Comparison of ENCODE assay signal across 39 mouse cellular contexts in genomic region chr16:91353638-91354037, GRCm38 (mm10). TPM values are rescaled to one million over a fixed set of nuclear protein-coding genes. Genes with fewer than 3 reads are reported as not detected.
DNase-seq lines count a peak whose midpoint lies in the region; ATAC-seq and TF ChIP-seq lines count a peak whose summit lies in the region.
"Had no signal": no experiment of that assay in that cellular context is flagged by ENCODE, and none has a peak within 500 bp of the region (broad histone marks: within the 10 kb centered on the region; RNA-seq: fewer than 3 reads in every experiment).

No protein-coding gene starts in this region.

- peaks cover 63% of the 10 kb centered on the region for H3K4me1 ChIP-seq in erythroblast, embryonic 14.5 days (ENCODE audit: control insufficient read depth)
- H3K4me1 ChIP-seq in spleen, adult 2 months (ENCODE audit: control insufficient read depth, insufficient read depth, insufficient read length), result peaks cover 11% of the 10 kb centered on the region; the same call in 1 of the 2 replicates
- peaks cover 26 to 41% of the 10 kb centered on the region in 2 experiments for H3K4me1 ChIP-seq in liver, embryonic 14.5 days (replicated peaks; ENCODE audit: control insufficient read depth in 2 of 2, insufficient read depth in 2 of 2, low read length in 1 of 2)
- H3K4me1 ChIP-seq: neural tube, embryonic 12.5 days had no signal

- peak overlapping the region; percentile 54 for H3K4me3 ChIP-seq in erythroblast, embryonic 14.5 days (replicated peaks)
- no peak overlapping the region for H3K4me3 ChIP-seq in spleen, adult 2 months (ENCODE audit: extremely low read depth, insufficient read depth, insufficient read length)
- H3K4me3 ChIP-seq in liver, embryonic 14.5 days (ENCODE audit: insufficient read depth in 1 of 2, low read depth in 2 of 2, low read length in 2 of 2), result no peak overlapping the region
- H3K4me3 ChIP-seq: embryonic facial prominence, embryonic 13.5 days; forebrain, embryonic 12.5 days; heart, embryonic 13.5 days; midbrain, embryonic 12.5 days; myocyte; neural tube, embryonic 12.5 days had no signal

- no peak for DNase-seq in spleen, adult 2 months (ENCODE audit: low read depth in 1 of 2, low spot score in 2 of 2)
- DNase-seq in spleen, postnatal 36 days (ENCODE audit: low spot score in 2 of 2), result no peak
- no peak for DNase-seq in liver, embryonic 14.5 days (ENCODE audit: low read depth in 3 of 3, low spot score in 3 of 3)
- DNase-seq in gastrocnemius, adult 8-10 months (ENCODE audit: low spot score in 2 of 2), result no peak
- no peak for DNase-seq in retina, embryonic 14.5 days (ENCODE audit: low spot score)
- no peak for DNase-seq in layer of hippocampus, adult 18-20 months (ENCODE audit: low spot score in 2 of 2)
- DNase-seq: adrenal gland, postnatal 14 days; cerebellum, adult 18-20 months; cerebellum, postnatal 10 days; forebrain, postnatal 0 days; gastrocnemius, postnatal 14 days; heart, postnatal 14 days; kidney, adult 2 months; kidney, postnatal 4 days; layer of hippocampus, postnatal 36 days; left cerebral cortex, postnatal 4 days; lung, embryonic 14.5 days; lung, postnatal 14 days; thymus, adult 2 months; thymus, postnatal 36 days had no signal

- 56% methylated on average over 5 of the region's 5 CpGs for WGBS in spleen, adult 2 months
- WGBS in liver, embryonic 14.5 days (ENCODE audit: insufficient replicate concordance), result 63% methylated on average over 5 of the region's 5 CpGs

- peak overlapping the region; percentile 75 for H3K4me2 ChIP-seq in liver, embryonic 14.5 days (ENCODE audit: low read depth)
- H3K4me2 ChIP-seq: embryonic facial prominence, embryonic 13.5 days; forebrain, embryonic 12.5 days; lung, embryonic 14.5 days; midbrain, embryonic 12.5 days; neural tube, embryonic 12.5 days had no signal

- H3K9ac ChIP-seq in liver, embryonic 14.5 days (replicated peaks), result peak overlapping the region; percentile 71
- H3K9ac ChIP-seq: embryonic facial prominence, embryonic 13.5 days; forebrain, embryonic 12.5 days; forebrain, postnatal 0 days; heart, embryonic 13.5 days; lung, embryonic 14.5 days; midbrain, embryonic 12.5 days; neural tube, embryonic 12.5 days had no signal

- peaks cover 3% of the 10 kb centered on the region for H3K27me3 ChIP-seq in erythroblast, embryonic 14.5 days (ENCODE audit: control insufficient read depth)
- H3K27me3 ChIP-seq in spleen, adult 2 months (ENCODE audit: control insufficient read depth, insufficient read depth, low read length), result no peaks in the 10 kb centered on the region
- no peaks in the 10 kb centered on the region for H3K27me3 ChIP-seq in liver, embryonic 14.5 days (ENCODE audit: control insufficient read depth, insufficient read depth, low read length)

- no peaks in the 10 kb centered on the region for H3K9me3 ChIP-seq in erythroblast, embryonic 14.5 days (ENCODE audit: control insufficient read depth, low read length)
- H3K9me3 ChIP-seq in liver, embryonic 14.5 days (ENCODE audit: control insufficient read depth, low read length), result no peaks in the 10 kb centered on the region
- H3K9me3 ChIP-seq: embryonic facial prominence, embryonic 13.5 days; forebrain, embryonic 12.5 days; G1E; heart, embryonic 13.5 days; midbrain, embryonic 12.5 days; neural tube, embryonic 12.5 days had no signal

- no peak for TF ChIP-seq CTCF in spleen, adult 2 months (IDR thresholded peaks at IDR 0.05; ENCODE audit: extremely low read depth, insufficient read depth, insufficient read length, insufficient replicate concordance)
- TF ChIP-seq CTCF in liver, embryonic 14.5 days (IDR thresholded peaks at IDR 0.05; ENCODE audit: low read depth), result no peak

- H3K36me3 ChIP-seq in erythroblast, embryonic 14.5 days (ENCODE audit: control insufficient read depth), result peaks cover 4% of the 10 kb centered on the region
- no peaks in the 10 kb centered on the region for H3K36me3 ChIP-seq in spleen, adult 2 months (ENCODE audit: control insufficient read depth, insufficient read depth, low read length)
- no peaks in the 10 kb centered on the region for H3K36me3 ChIP-seq in liver, embryonic 14.5 days (replicated peaks; ENCODE audit: control insufficient read depth, insufficient read depth, low read depth)
- H3K36me3 ChIP-seq: embryonic facial prominence, embryonic 13.5 days; forebrain, embryonic 12.5 days; G1E; heart, embryonic 13.5 days; midbrain, embryonic 12.5 days; neural tube, embryonic 12.5 days had no signal

- ATAC-seq in erythroblast, adult 5-6 weeks (replicated peaks; ENCODE audit: low FRiP score, poor library complexity, severe bottlenecking), result no peak
- ATAC-seq in liver, embryonic 14.5 days (ENCODE audit: insufficient read depth), result no peak
- ATAC-seq: forebrain, postnatal 0 days; hindbrain, embryonic 16.5 days had no signal

- no peak for TF ChIP-seq EP300 in liver, embryonic 14.5 days (IDR thresholded peaks at IDR 0.05; ENCODE audit: low read depth)

- no peak for TF ChIP-seq POLR2A in spleen, adult 2 months (IDR thresholded peaks at IDR 0.05; ENCODE audit: low read depth, low read length)

- peak overlapping the region; percentile 5 for H3K27ac ChIP-seq in spleen, adult 2 months (ENCODE audit: insufficient read depth, low read length)
- H3K27ac ChIP-seq in liver, embryonic 14.5 days, result peak overlapping the region; percentile 96
- H3K27ac ChIP-seq: embryonic facial prominence, embryonic 13.5 days; forebrain, embryonic 12.5 days; heart, embryonic 13.5 days; kidney, postnatal 0 days; midbrain, embryonic 12.5 days; neural tube, embryonic 12.5 days; stomach, postnatal 0 days had no signal

RNA-seq across cellular contexts. Expression of gene Ifnar2, which starts 18.9 kb away (rescaled TPM):
- 7.3 and 9.3 TPM in 2 replicates for polyA plus RNA-seq in erythroblast, embryonic 14.5 days (2012)
- total RNA-seq in erythroblast, adult 5-6 weeks (2015; ENCODE audit: low replicate concordance), result 126 and 156 TPM in 2 replicates
- 132 and 164 TPM in 2 replicates for total RNA-seq in erythroblast, adult 5-6 weeks (2017; ENCODE audit: low replicate concordance)
- polyA plus RNA-seq in spleen, adult 2 months (2012; rRNA removed), result 59.6 and 73.8 TPM in 2 replicates
- 23.0 and 33.1 TPM in 2 replicates for polyA plus RNA-seq in liver, embryonic 14.5 days (2012; rRNA removed)
- 68.4 and 74.4 TPM in 2 replicates for polyA plus RNA-seq in liver, embryonic 14.5 days (2014; fragmentation: Nextera tagmentation; extraction: Ambion mirVana)
- total RNA-seq in gastrocnemius, adult 8-10 months (2022), result 1 to 10 TPM; 2.6 to 5.1 (median 4.2) TPM
- 10 to 100 TPM; 22.8 to 25.9 TPM for total RNA-seq in layer of hippocampus, adult 18-20 months (2021)

RNA-seq across cellular contexts. Expression of gene Gm21970, which starts 37.9 kb away (rescaled TPM):
- polyA plus RNA-seq in erythroblast, embryonic 14.5 days (2012), result not detected in 2 replicates
- 12.3 TPM in 1 of 2 replicates, not detected in the other for total RNA-seq in erythroblast, adult 5-6 weeks (2015; ENCODE audit: low replicate concordance)
- total RNA-seq in erythroblast, adult 5-6 weeks (2017; ENCODE audit: low replicate concordance), result 7.8 TPM in 1 of 2 replicates, not detected in the other
- polyA plus RNA-seq in spleen, adult 2 months (2012; rRNA removed), result not detected in 2 replicates
- 0.04 and 0.14 TPM in 2 replicates for polyA plus RNA-seq in liver, embryonic 14.5 days (2012; rRNA removed)
- 0.67 TPM in 1 of 2 replicates, not detected in the other for polyA plus RNA-seq in liver, embryonic 14.5 days (2014; fragmentation: Nextera tagmentation; extraction: Ambion mirVana)
- 1 to 10 TPM in 1 of 4 experiments, not detected in 3; 1.3 TPM for total RNA-seq in gastrocnemius, adult 8-10 months (2022)
- not detected for total RNA-seq in layer of hippocampus, adult 18-20 months (2021)
- total RNA-seq: common myeloid progenitor, adult 5-6 weeks; forebrain, postnatal 0 days; gastrocnemius, postnatal 14 days; granulocyte monocyte progenitor cell, adult 5-6 weeks; heart, postnatal 14 days; layer of hippocampus, postnatal 36 days; left cerebral cortex, postnatal 4 days; megakaryocyte progenitor cell, adult 5-6 weeks; midbrain, postnatal 0 days had no signal
- polyA plus RNA-seq: C2C12; embryonic facial prominence, embryonic 13.5 days; forebrain, embryonic 12.5 days; forebrain, postnatal 0 days; G1E; heart, embryonic 13.5 days; hindbrain, embryonic 11.5 days; hindbrain, embryonic 16.5 days; kidney, adult 2 months; kidney, postnatal 0 days; limb, embryonic 14.5 days; midbrain, embryonic 12.5 days; midbrain, postnatal 0 days; myocyte; neural tube, embryonic 12.5 days; stomach, postnatal 0 days; thymus, adult 2 months had no signal

RNA-seq across cellular contexts. Expression of gene Il10rb, which starts 52.3 kb away (rescaled TPM):
- 0.73 and 0.96 TPM in 2 replicates for polyA plus RNA-seq in erythroblast, embryonic 14.5 days (2012)
- 43.9 and 52.3 TPM in 2 replicates for total RNA-seq in erythroblast, adult 5-6 weeks (2015; ENCODE audit: low replicate concordance)
- total RNA-seq in erythroblast, adult 5-6 weeks (2017; ENCODE audit: low replicate concordance), result 39.4 and 48.8 TPM in 2 replicates
- 40.0 and 43.8 TPM in 2 replicates for polyA plus RNA-seq in spleen, adult 2 months (2012; rRNA removed)
- polyA plus RNA-seq in liver, embryonic 14.5 days (2012; rRNA removed), result 12.4 and 12.7 TPM in 2 replicates
- 24.9 and 28.7 TPM in 2 replicates for polyA plus RNA-seq in liver, embryonic 14.5 days (2014; fragmentation: Nextera tagmentation; extraction: Ambion mirVana)
- total RNA-seq in gastrocnemius, adult 8-10 months (2022), result 1 to 10 TPM; 4.4 to 6.4 (median 5.0) TPM
- 1 to 10 TPM; 7.8 to 9.5 TPM for total RNA-seq in layer of hippocampus, adult 18-20 months (2021)

Comparison
In these comparisons a context has a peak if more than half of its experiments do, and no peak if none do; other contexts are left out.
1. RNA of gene Ifnar2, which starts 18.9 kb away (total RNA-seq): 126 to 164 TPM in erythroblast, adult 5-6 weeks; 22.8 to 25.9 TPM in layer of hippocampus, adult 18-20 months and 2.6 to 5.1 TPM in gastrocnemius, adult 8-10 months; every median in the first group is over 4 times any median in the second.